Mouse (Mus musculus) stomach, embryonic 14.5 days (tissue): Measurements from ENCODE around the gene Utp6. TPM values are rescaled to one million over a fixed set of nuclear protein-coding genes. Genes with fewer than 3 reads are reported as not detected.
"Not testable (repeated sequence)": the region's sequence is repeated elsewhere in the genome, so short reads cannot be mapped to it uniquely, and the experiment has no call there.

ENCODE experiments used
- ATAC-seq: fragments of 200-750 bp; cut with Nextera tagmentation; 2 replicates; pipeline ENCODE4 v1.8.0; 2017; ENCODE audit warnings: low read depth, moderate TSS enrichment; ENCODE audit not compliant: insufficient number of reproducible peaks, insufficient read depth, low FRiP score
- H3K27ac ChIP-seq: fragments of 300-500 bp; sonication (generic); 2 replicates; pipeline ENCODE4 v1.5.1; 2014; ENCODE audit warnings: mild to moderate bottlenecking, low read length, moderate library complexity, mixed read lengths
- H3K27me3 ChIP-seq: fragments of 300-500 bp; sonication (generic); 2 replicates; pipeline ENCODE4 v1.6.1; 2014; ENCODE audit warnings: low read length, control low read depth, mixed read lengths; ENCODE audit not compliant: control insufficient read depth, insufficient read depth
- H3K36me3 ChIP-seq: fragments of 300-500 bp; sonication (generic); 2 replicates; pipeline ENCODE4 v1.6.1; 2014; ENCODE audit warnings: mild to moderate bottlenecking, control low read depth, low read length, moderate library complexity, mixed read lengths; ENCODE audit not compliant: control insufficient read depth, insufficient read depth
- H3K4me1 ChIP-seq: fragments of 300-500 bp; sonication (generic); 2 replicates; pipeline ENCODE4 v1.6.1; 2014; ENCODE audit warnings: low read length, control low read depth, mixed read lengths; ENCODE audit not compliant: control insufficient read depth, insufficient read depth
- H3K4me2 ChIP-seq: fragments of 300-500 bp; sonication (generic); replicated peaks from 2 replicates; pipeline ENCODE4 v1.6.1; 2014; ENCODE audit warnings: low read depth, low read length, control low read depth
- H3K4me3 ChIP-seq: fragments of 300-500 bp; sonication (generic); 2 replicates; pipeline ENCODE4 v1.5.1; 2014; ENCODE audit warnings: low read depth, low read length, control low read depth
- H3K9ac ChIP-seq: fragments of 300-500 bp; sonication (generic); replicated peaks from 2 replicates; pipeline ENCODE4 v1.6.1; 2014; ENCODE audit warnings: low read depth, mild to moderate bottlenecking, control low read depth, low read length, moderate library complexity, mixed read lengths
- H3K9me3 ChIP-seq: fragments of 300-500 bp; sonication (generic); 2 replicates; pipeline ENCODE4 v1.6.1; 2016; ENCODE audit warnings: low read depth, low read length, control low read depth; ENCODE audit not compliant: control insufficient read depth
- WGBS: fragments of 180-500 bp; shearing (Covaris S2); extraction: QIAGEN DNeasy Blood & Tissue Kit; methylation state at CpG from one replicate; pipeline ENCODE4 v1.1.7; 2014; 5-methylcytosine and 5-hydroxymethylcytosine counted together
- polyA plus RNA-seq: library from polyadenylated mRNA; unstranded; fragments of >200 nt; fragmentation: Nextera tagmentation; extraction: Ambion mirVana; gene quantifications from 2 replicates; pipeline ENCODE4 v1.2.1, GENCODE M21; 2014

Utp6 gene
- polyA plus RNA-seq, 1 experiment from 2014 or later, result 56.8 TPM

GRCm38 (mm10) chr11:79987896-79988295 is 25.7 kb upstream of the Utp6 start:
- Histone ChIP-seq H3K4me2 (no peak overlapping the region), H3K4me1 (no peaks in the 10 kb centered on the region), H3K27me3 (no peaks in the 10 kb centered on the region), H3K27ac (no peak overlapping the region), H3K9me3 (no peaks in the 10 kb centered on the region), H3K36me3 (no peaks in the 10 kb centered on the region), H3K9ac (no peak overlapping the region), H3K4me3 (no peak overlapping the region)
- 75% methylated on average over 3 of the region's 3 CpGs for WGBS
- ATAC-seq, result no peak

GRCm38 (mm10) chr11:79986886-79987285 is 24.7 kb upstream of the Utp6 start:
- Histone ChIP-seq H3K4me2 (no peak overlapping the region), H3K4me3 (no peak overlapping the region), H3K36me3 (no peaks in the 10 kb centered on the region), H3K9ac (no peak overlapping the region), H3K9me3 (no peaks in the 10 kb centered on the region), H3K27ac (no peak overlapping the region), H3K4me1 (no peaks in the 10 kb centered on the region), H3K27me3 (no peaks in the 10 kb centered on the region)
- WGBS, result 65% methylated on average over 4 of the region's 4 CpGs
- no peak for ATAC-seq

GRCm38 (mm10) chr11:79977747-79978146 is 15.6 kb upstream of the Utp6 start:
- H3K9me3 ChIP-seq, H3K4me1 ChIP-seq, H3K9ac ChIP-seq, H3K4me3 ChIP-seq, H3K36me3 ChIP-seq, H3K27ac ChIP-seq, H3K4me2 ChIP-seq, ATAC-seq: not testable (repeated sequence)
- peaks cover 10% of the 10 kb centered on the region for H3K27me3 ChIP-seq
- WGBS, result 93% methylated on average over 4 of the region's 4 CpGs

GRCm38 (mm10) chr11:79977061-79977460 is 14.9 kb upstream of the Utp6 start:
- not testable (repeated sequence) for H3K9ac ChIP-seq, H3K4me3 ChIP-seq, ATAC-seq, H3K27ac ChIP-seq, H3K9me3 ChIP-seq, H3K36me3 ChIP-seq, H3K4me1 ChIP-seq, H3K4me2 ChIP-seq
- H3K27me3 ChIP-seq, result peaks cover 10% of the 10 kb centered on the region
- WGBS, result 96% methylated on average over 14 of the region's 14 CpGs

- ATAC-seq, H3K4me2 ChIP-seq, H3K9ac ChIP-seq, H3K4me3 ChIP-seq, H3K9me3 ChIP-seq, H3K4me1 ChIP-seq, H3K27ac ChIP-seq, H3K36me3 ChIP-seq: not testable (repeated sequence)
- 78% methylated on average over 6 of the region's 6 CpGs for WGBS
- H3K27me3 ChIP-seq, result peaks cover 10% of the 10 kb centered on the region
Observed at GRCm38 (mm10) chr11:79976645-79977044, 14.5 kb upstream of the Utp6 start.

GRCm38 (mm10) chr11:79976222-79976621 is 14.0 kb upstream of the Utp6 start:
- Histone ChIP-seq H3K9me3 (no peaks in the 10 kb centered on the region), H3K4me1 (peaks cover 8% of the 10 kb centered on the region; the same call in 1 of the 2 replicates), H3K36me3 (no peaks in the 10 kb centered on the region), H3K4me2 (no peak overlapping the region), H3K4me3 (no peak overlapping the region), H3K9ac (no peak overlapping the region), H3K27ac (no peak overlapping the region), H3K27me3 (peaks cover 10% of the 10 kb centered on the region)
- ATAC-seq, result no peak
- WGBS, result 85% methylated on average over 1 of the region's 1 CpGs

GRCm38 (mm10) chr11:79975377-79975776 is 13.2 kb upstream of the Utp6 start:
- no peak overlapping the region for H3K4me2 ChIP-seq
- no peak for ATAC-seq
- peaks cover 10% of the 10 kb centered on the region for H3K27me3 ChIP-seq
- no peak overlapping the region for H3K4me3 ChIP-seq
- H3K4me1 ChIP-seq, result peaks cover 8% of the 10 kb centered on the region; the same call in 1 of the 2 replicates
- H3K36me3 ChIP-seq, result no peaks in the 10 kb centered on the region
- no peak overlapping the region for H3K27ac ChIP-seq
- no peak overlapping the region for H3K9ac ChIP-seq
- 75% methylated on average over 2 of the region's 2 CpGs for WGBS
- no peaks in the 10 kb centered on the region for H3K9me3 ChIP-seq

- Histone ChIP-seq H3K4me1 (peaks cover 8% of the 10 kb centered on the region; the same call in 1 of the 2 replicates), H3K27ac (no peak overlapping the region), H3K4me2 (peak overlapping the region; percentile 82), H3K9me3 (no peaks in the 10 kb centered on the region), H3K4me3 (peak overlapping the region; percentile 42), H3K27me3 (peaks cover 10% of the 10 kb centered on the region), H3K36me3 (no peaks in the 10 kb centered on the region), H3K9ac (peak overlapping the region; percentile 34)
- ATAC-seq, result 0 out of 2 replicates have a peak, but pooled peaks have one; percentile 42
- WGBS, result under 1% methylated on average over 41 of the region's 41 CpGs
Observed at GRCm38 (mm10) chr11:79973626-79974476, 11.7 kb upstream of the Utp6 start.
